Mouse (Mus musculus): ENCODE data around the gene Ttll3.

Ttll3 gene

DNA sequence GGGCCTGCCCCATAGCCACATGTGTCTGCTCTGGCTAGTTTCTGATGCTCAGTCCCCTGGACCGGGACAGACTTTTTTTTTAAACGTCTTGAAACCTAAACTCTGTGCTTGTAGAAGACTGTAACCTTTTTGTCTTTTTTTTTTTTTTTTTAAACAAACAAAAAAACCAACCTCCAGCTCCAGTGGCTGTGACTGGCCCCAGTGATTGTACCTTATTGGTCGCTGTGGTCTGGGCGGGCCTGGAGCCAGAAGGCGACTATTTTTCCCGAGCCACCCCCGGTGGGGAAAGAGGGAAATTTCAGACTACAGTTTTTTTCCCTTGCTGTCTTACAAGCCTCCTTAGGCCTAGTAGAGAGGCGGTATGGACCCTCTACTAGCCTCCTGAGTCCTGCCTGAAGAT lies at the start of gene Ttll3:
Gene Ttll3 (plus strand): TSS at position 301 of the 400 bp plus-strand sequence.
- in situ Hi-C loops (cut with MboI, MseI) = no loop called here

DNA sequence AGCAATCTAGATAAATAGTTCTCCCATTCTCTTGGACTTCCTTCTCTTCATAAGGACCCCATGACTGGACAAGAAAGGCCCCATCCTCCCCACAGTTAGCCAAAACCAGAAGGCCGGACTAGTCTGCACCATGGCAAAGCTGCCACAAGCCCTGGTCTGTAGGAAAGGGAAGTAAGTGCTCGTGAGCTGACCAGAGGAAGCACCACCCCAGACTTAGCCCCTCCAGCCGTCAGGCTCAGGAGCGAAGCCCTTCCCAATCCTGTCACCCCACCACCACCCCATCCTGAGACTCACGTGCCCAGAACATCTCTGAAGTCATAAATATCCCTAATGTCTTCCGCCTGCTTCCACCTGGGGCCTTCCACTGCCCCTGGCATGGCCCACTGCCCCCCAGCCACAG lies 47.5 kb upstream of the Ttll3 start:
- in situ Hi-C loops (cut with MboI, MseI) = no loop called here

DNA sequence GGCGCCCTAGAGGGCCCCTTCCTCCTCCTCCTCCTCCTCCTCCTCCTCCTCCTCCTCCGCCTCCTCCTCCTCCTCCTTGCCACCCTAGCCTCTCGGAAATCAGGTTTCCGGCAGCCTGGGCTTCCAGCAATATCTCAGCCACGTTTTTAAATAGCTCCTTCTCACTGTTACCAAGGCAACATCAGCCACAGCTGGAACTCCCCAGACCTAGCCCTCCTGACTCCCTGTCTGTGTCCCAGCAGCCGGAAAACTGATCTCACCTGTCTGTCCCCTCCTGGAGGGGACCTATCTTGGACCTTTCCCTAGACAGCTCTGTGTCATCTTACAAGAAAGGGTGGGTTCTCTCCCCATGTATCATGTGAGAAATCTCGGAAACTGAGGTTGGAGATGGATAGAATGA lies 46.8 kb upstream of the Ttll3 start:
- in situ Hi-C loops (cut with MboI, MseI) = no loop called here

DNA sequence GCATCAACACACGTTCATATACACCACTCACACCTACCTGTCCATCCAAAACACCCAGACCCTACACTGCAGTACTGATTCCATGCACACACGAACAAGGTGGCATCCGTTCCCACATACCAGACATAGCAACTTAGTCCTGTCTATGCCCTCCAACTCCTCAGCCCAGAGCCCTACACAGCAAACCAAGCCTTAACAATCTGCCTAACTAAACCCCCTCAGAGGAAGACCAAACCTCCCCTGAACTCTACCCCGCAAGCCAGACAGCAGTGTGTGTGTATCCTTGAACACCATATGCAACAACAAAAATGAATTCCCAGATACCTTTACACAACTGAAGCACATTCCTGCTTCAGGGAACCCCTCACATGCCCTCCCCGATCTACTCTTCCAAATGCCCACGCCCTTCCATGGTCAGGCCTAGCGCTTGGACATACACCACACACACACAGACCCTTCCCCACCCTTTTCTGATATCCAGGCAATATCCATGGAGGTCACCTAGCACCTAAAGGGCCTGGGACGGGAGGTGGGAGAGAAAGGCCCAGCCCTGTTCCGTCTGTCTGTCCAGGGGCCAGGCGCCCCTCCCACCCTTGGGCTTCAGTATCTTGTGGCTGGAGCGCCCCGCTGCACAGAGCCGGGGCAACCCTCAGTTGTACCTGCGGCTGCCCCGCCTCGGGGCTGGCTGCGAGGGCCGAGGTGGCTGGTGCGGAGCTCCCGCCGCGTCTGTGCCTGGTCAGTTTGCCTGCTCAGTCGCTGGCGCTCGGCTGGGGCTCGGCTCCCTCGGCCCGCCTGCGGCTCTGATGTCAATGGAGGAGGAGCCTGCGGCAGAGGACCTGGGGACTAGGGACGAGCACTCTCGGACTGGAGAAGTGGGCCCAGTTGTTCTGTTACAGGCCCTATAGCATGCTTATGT lies 45.6 kb upstream of the Ttll3 start, which contains the start of gene Camk1:
Gene Camk1 (minus strand): TSS at position 808 of the 916 bp plus-strand sequence.
- in situ Hi-C loops (cut with MboI, MseI) = no loop called here

DNA sequence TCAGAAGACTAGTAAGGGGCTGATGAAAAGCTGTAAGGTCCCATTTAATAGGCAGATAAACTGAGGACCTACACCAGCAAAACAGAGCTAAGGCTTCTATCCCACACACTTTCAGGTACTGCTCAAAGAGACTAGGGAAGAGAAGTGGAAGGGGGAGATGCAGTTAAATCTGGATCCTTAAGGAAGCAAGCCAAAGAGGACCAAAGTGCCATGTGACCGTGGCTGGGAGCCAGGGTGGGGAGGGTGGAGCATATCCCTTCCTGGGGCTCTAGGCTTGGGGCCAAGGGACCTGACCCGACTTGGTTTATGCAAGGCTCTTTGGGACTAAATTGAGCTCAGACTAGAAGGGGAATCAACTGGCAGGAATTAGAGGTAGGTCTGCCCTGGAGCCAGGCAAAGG lies 44.7 kb upstream of the Ttll3 start:
- in situ Hi-C loops (cut with MboI, MseI) = no loop called here

DNA sequence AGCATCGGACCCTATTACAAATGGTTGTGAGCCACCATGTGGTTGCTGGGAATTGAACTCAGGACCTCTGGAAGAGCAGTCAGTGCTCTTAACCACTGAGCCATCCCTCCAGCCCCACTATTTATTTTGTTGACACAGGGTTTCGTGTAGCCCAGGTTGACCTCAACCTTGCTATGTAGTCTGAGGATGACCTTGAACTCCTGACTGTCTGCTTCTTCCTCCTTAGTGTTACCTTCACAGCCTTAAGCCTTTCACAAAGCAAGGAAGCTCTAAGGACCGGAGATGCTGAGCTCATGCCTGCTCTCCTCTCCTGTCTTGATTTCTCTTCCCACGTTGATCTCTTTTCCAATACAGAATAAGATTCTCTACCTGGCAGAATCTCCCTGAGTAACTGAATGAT lies 42.2 kb upstream of the Ttll3 start:
- in situ Hi-C loops (cut with MboI, MseI) = no loop called here

DNA sequence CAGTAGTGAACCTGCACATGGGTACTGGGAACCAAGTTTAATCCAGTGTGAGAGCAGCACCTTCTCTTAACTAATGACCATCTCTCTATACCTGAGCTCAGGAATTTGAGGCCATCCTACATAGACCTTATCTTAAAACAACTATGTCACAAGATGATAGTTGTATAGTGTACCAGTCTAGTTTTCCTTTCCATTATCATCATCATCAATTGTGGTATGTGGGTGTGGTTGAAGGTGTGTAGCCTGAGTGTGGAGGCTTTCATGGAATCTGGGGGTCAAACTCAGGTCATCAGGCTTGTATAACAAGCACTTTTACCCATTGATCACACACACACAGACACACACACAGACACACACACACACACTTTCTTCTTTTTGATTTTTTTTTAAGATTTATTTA lies 38.5 kb upstream of the Ttll3 start:
- in situ Hi-C loops (cut with MboI, MseI) = no loop called here

DNA sequence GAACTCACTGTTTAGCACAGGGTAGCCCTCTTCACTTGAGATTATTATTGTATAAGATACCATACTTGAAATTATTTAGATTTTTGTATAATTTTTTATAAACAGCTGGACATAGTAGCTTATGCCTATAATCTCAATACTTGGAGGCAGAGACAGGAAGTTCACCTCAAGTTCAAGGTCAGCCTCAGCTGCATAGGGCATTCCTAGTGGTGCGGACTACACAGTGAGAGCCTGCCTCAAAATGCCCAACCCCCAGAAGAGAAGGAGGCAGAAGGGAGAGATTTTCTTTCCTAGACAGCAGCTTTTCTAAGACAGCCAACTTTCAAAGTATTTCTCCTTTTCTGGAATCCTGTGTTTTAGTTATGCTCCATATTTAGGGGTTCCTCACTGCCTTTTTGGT lies 37.9 kb upstream of the Ttll3 start:
- in situ Hi-C loops (cut with MboI, MseI) = no loop called here

DNA sequence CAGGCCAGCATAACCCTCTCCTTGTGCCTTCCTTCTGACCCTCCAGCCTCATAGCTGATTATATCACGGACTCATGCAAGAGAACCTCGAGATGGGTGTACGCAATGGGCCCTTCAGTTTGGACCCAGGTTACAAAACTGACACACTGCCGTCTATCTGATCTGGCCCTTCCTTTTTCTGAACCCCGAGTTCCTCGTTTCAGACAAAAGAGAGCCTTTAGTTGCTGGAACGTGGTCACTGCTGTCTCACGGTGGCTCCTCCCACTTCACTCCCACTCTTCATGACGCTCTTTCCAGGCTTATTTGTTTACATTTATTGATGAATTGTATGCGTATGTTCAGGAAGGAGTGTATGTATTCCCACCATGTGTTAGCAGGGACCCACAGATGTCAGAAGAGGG lies 37.4 kb upstream of the Ttll3 start:
- in situ Hi-C loops (cut with MboI, MseI) = no loop called here

DNA sequence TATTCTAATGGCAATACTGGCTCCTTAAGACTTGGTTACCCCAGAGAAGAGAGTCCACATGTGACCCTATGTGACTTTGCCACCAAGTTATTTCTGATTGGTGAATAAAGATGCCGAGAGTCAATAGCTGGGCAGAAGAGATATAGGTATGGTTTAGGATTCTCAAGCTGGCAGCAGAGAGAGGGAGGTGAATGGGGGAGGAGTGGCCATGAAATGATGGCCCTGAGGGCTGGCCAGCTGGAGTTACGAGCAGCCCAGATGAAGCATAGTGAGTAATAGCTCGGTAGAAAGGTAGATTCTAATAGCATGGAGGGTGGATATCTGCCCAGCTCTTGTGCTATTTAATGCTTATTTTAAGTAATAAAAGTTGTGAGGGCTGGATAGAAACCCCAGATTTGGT lies 36.2 kb upstream of the Ttll3 start:
- in situ Hi-C loops (cut with MboI, MseI) = no loop called here

DNA sequence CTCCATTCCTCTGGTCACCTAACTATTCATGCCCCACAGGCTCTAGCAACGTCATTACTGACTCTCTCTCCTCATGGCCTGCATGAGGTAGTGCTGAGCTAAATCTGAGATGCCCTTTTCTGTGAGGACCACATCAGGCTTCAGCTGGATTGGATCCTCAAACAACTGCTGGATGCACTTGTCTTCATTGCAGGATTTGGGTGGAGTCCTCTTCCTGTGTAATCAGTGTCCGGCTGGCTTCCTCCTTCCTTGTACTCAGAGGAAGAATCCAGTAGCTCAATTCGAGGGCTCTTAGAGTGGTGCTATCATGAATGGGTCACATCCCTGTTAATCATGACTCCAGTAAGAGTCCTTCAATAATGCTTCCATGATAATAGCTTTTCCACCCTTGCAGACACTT lies 35.4 kb upstream of the Ttll3 start:
- in situ Hi-C loops (cut with MboI, MseI) = no loop called here

DNA sequence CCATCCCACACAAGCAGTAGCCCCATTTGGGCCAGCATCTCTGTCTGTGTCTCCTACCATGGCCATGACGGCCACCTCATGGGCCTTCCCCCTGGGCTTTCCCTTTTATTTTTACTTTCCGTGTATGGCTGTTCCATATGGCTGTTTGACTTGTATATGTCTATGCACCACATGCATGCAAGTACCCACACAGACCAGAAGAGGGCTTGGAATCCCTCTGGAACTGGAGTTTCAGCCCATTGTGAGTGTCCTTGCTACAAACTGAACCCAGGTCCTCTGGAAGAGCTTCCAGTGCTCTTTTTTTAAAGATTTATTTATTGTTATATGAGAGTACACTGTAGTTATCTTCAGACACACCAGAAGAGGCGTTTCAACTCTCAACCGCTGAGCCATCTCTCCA lies 27.6 kb upstream of the Ttll3 start:
- in situ Hi-C loops (cut with MboI, MseI) = no loop called here

DNA sequence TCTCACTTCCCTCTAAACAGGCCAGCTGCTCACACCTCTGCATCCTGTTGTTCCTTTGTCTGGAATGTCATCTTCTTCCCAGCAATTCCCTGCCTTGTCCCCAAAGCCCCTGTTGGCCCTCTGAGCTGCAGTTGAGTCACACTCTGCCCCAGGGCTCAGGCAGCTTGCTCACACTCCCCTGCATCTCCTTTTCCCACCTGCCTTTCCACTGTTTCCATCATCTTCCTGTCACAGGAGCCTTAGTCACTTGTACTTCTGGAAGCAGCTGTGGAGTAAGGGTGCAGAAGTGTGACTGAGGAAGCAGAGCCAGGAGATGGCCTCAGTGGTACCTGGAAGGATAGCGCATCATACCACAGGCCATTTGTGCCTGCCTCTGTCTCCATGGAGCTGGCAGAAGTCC lies 26.8 kb upstream of the Ttll3 start:
- in situ Hi-C loops (cut with MboI, MseI) = no loop called here

DNA sequence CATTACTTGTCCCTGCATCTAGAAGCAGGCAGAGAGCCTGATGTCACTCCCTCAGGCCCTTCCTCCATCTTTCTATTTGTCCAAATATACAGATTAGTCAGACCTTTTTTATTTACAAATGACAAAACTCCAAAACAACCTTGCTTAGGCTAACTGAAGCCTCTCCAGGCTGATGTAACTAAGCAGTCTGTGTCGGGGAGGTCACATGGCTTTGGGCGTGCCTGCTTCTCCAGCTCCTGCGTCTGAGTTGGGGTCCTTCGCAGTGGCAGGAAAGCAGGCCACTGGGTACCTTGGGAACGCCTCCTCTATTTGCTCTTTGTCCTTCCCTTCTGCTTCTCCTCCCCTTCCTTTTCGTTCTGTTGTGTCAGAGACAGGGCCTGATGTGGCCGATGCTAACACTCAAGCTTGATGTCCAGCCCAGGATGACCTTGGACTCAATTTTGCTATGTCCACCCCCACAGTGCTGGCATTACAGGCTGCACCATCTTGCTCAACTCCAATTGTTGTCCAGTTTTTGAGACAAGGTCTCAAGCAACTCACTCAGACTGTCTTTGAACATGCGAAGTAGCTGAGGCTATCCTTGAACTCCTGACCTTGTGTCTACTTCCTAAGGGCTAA lies 24.4 kb upstream of the Ttll3 start:
- in situ Hi-C loops (cut with MboI, MseI) = no loop called here

DNA sequence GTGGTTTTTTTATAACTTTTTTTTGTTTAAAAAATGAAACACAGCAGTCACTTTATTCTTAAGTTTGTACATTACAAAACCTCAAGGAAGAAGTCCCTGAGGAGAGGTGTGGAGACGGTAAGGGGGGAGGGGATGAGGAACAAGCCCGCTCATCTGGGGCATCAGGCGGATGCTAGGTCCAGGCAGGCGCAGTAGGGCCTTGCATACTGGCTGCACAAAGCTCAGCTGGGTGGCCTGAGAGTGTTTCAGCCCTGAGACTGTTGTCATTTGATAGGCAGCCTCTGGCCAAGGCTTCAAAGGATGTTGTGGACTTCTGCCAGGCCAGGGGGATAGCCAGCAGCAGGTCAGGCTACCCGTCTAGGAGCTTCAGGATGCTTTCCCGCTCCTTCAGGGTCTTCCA lies 22.4 kb upstream of the Ttll3 start:
- in situ Hi-C loops (cut with MboI, MseI) = no loop called here

DNA sequence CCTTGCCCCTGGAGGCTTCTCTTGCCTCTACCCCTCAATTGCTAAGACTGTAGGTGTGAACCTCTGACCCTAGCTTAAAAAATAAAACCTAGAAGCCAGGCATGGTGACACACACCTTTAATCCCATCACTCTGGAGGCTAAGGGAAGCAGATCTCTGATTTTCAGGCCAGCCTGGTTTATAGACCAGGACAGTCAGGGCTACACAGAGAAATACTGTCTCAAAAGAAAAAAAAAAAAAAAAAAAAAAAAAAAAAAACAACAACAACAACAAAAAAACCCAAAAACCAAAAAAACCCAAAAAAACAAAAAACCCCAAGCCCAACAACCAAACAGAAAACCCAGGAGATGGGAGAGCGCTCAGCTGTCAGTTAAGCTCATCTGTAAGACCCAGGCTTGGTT lies 21.5 kb upstream of the Ttll3 start:
- in situ Hi-C loops (cut with MboI, MseI) = no loop called here

DNA sequence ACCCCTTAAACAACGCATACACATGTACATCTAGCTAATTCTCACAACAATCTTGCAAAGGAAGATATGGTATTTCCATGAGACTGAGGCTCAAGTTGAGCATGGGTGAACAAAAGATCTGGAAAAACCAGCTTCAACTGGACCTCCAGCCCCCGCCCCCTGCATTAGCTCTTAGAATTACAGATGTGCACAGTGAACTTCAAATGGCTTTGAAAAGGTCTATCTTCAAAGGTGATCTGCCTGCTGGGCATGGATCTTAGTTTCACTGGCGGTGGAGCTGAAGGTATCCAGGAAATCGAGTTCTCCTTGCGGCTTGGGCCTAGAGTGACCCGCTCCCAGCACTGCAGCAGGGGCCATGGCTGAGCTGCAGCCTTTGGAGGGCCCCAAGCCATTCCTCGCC lies 20.9 kb upstream of the Ttll3 start:
- in situ Hi-C loops (cut with MboI, MseI) = no loop called here

DNA sequence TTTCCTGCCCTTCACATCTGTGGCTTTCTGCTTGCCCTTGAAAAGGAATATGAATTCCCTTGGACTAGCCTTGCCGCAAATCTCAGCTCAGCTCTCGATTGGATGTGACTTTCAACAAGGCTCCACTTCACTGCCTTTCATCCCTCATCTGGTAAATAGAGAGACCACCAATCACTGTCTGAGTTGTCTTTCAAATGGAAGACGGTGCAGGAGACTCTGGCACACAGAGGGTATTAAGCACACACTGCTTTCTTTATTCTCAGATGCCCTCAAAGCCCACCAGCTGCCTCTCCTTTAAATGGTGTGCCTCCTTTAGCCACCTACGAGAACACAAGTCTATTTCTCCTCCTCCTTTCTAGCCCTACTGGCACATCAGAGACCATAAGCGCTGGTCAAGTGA lies 20.5 kb upstream of the Ttll3 start:
- in situ Hi-C loops (cut with MboI, MseI) = no loop called here

DNA sequence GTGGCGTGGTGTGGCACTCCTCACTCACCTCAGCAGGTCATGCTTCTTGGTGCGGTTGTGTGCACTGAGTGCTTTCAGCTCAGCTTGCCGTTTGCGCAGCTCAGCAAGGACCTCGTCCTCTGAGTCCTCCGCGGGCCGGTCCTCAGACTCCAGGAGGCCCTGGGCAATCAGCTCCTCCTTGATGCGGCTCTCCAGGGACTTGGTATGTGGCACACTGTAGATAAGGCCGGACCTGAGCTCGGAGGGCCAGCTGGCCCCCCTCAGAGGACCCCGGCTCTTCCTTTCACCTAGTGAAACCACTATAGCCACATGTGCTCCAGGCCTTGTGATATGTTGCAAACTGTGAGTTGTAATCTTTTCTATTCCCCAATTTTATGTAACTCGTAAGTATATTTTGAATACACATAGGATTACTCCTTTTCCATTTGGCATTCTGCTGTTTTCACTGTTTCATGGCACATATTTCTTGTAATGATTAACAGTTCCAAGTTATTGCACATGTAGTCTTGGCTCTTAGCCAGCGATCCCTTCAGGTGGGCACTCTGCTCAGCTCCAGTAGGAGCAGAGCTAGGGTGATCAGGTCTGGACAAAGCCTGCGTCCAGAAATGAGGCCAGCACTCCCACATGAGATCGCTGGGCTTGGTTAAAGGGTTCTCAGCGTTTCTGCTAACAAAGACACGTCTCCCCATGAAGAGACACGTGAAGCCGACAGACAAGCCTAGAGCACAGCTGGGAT lies 18.7 kb upstream of the Ttll3 start:
- in situ Hi-C loops (cut with MboI, MseI) = no loop called here

DNA sequence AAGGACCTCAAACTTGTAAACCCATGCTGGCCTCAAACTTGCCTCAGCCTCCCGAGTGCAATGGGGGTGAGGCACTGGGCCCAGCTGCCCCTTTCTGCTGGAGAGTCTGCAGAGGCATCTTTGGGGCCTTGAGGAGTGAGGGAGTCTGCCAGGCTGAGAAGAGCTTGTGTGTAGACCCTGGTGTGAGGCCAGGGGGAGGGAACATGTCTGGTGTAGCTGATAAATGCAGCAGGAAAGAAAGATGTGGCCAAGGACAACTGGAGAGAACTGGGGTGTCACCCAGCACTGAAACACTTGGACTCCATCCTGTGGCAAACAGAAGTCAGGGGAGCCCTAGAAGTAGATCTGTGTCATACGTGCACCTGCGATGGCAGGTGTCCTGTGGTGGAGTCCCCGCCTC lies 15.6 kb upstream of the Ttll3 start:
- in situ Hi-C loops (cut with MboI, MseI) = no loop called here

DNA sequence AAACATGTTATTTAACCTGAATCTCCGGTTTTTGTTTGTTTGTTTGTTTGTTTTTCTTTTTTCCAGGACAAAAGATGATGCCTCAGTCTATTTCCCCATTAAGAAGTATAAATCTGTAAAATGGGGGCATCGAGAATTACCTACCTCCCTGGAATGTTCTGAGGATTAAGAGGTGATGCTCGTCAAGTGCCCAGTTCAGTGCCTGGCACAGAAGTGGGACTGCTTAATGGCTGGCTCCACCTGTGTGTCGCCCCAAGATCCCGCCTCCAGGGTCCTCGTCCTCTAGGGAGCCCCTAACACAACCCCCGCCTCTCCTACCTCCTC lies 11.9 kb upstream of the Ttll3 start:
- in situ Hi-C loops (cut with MboI, MseI) = loop anchor here (5.0 kb wide), 1 partner anchor 50 kb away; the partner anchor contains the start of gene Ogg1
